Mouse (Mus musculus) forebrain, embryonic 15.5 days (tissue): ENCODE data around the gene Lcp1. TPM values are rescaled to one million over a fixed set of nuclear protein-coding genes. Genes with fewer than 3 reads are reported as not detected.
A peak's percentile ranks its signal among the peaks of the same experiment; 100 is the strongest.

Source experiments
- ATAC-seq: fragments of 200-750 bp; cut with Nextera tagmentation; replicated peaks from 2 replicates; pipeline ENCODE4 v1.8.0; 2017; ENCODE audit warnings: mild to moderate bottlenecking, moderate TSS enrichment, moderate library complexity
- H3K27ac ChIP-seq: fragments of 300-500 bp; sonication (generic); replicated peaks from 2 replicates; pipeline ENCODE4 v1.5.1; 2015; ENCODE audit warnings: mild to moderate bottlenecking, inconsistent platforms
- H3K27me3 ChIP-seq: fragments of 300-500 bp; sonication (generic); 2 replicates; pipeline ENCODE4 v1.6.1; 2015; ENCODE audit warnings: inconsistent platforms
- H3K36me3 ChIP-seq: fragments of 300-500 bp; sonication (generic); 2 replicates; pipeline ENCODE4 v1.6.1; 2015; ENCODE audit warnings: mild to moderate bottlenecking, inconsistent platforms
- H3K4me1 ChIP-seq: fragments of 300-500 bp; sonication (generic); 2 replicates; pipeline ENCODE4 v1.6.1; 2015; ENCODE audit warnings: inconsistent platforms
- H3K4me2 ChIP-seq: fragments of 300-500 bp; sonication (generic); replicated peaks from 2 replicates; pipeline ENCODE4 v1.6.1; 2015; ENCODE audit warnings: mild to moderate bottlenecking, inconsistent platforms
- H3K4me3 ChIP-seq: fragments of 300-500 bp; sonication (generic); 2 replicates; pipeline ENCODE4 v1.5.1; 2015; ENCODE audit warnings: mild to moderate bottlenecking, inconsistent platforms
- H3K9ac ChIP-seq: fragments of 300-500 bp; sonication (generic); replicated peaks from 2 replicates; pipeline ENCODE4 v1.6.1; 2015; ENCODE audit warnings: mild to moderate bottlenecking, inconsistent platforms
- H3K9me3 ChIP-seq: fragments of 300-500 bp; sonication (generic); 2 replicates; pipeline ENCODE4 v1.6.1; 2016; ENCODE audit warnings: inconsistent platforms
- WGBS: fragments of 180-500 bp; shearing (Covaris S2); methylation state at CpG from one replicate; pipeline ENCODE4 v1.1.7; 2015; ENCODE audit warnings: mixed read lengths; 5-methylcytosine and 5-hydroxymethylcytosine counted together
- microRNA-seq: library from miRNA; unstranded; fragments of <30 nt; microRNA quantifications from one replicate; pipeline ENCODE4, GENCODE M21; 2016
- polyA plus RNA-seq: library from polyadenylated mRNA; unstranded; fragments of >200 nt; fragmentation: Nextera tagmentation; extraction: Ambion mirVana; gene quantifications from 2 replicates; pipeline ENCODE4 v1.2.1, GENCODE M21; 2015

The Lcp1 gene
- polyA plus RNA-seq, 1 experiment from 2014 or later, result 12.4 TPM

GRCm38 (mm10) chr14:75250432-75250831 is 119.5 kb downstream of the Lcp1 start:
- no peaks in the 10 kb centered on the region for H3K9me3 ChIP-seq
- H3K4me2 ChIP-seq, result no peak overlapping the region
- no peaks in the 10 kb centered on the region for H3K27me3 ChIP-seq
- no peak overlapping the region for H3K4me3 ChIP-seq
- no peak overlapping the region for H3K27ac ChIP-seq
- no peak for ATAC-seq
- no peak overlapping the region for H3K9ac ChIP-seq
- 94% methylated on average over 3 of the region's 3 CpGs for WGBS
- H3K4me1 ChIP-seq, result peaks cover 7% of the 10 kb centered on the region
- H3K36me3 ChIP-seq, result no peaks in the 10 kb centered on the region

- Histone ChIP-seq H3K4me3 (no peak overlapping the region), H3K36me3 (no peaks in the 10 kb centered on the region), H3K27me3 (no peaks in the 10 kb centered on the region), H3K9ac (no peak overlapping the region), H3K4me2 (no peak overlapping the region), H3K9me3 (no peaks in the 10 kb centered on the region), H3K4me1 (peaks cover 4% of the 10 kb centered on the region), H3K27ac (no peak overlapping the region)
- WGBS, result 47% methylated on average over 5 of the region's 5 CpGs
- 0 out of 2 replicates have a peak, but pooled peaks have one; percentile 57 for ATAC-seq
Measured at GRCm38 (mm10) chr14:75256521-75256920, 125.6 kb downstream of the Lcp1 start.

GRCm38 (mm10) chr14:75269531-75269930 is 138.6 kb downstream of the Lcp1 start:
- no peaks in the 10 kb centered on the region for H3K4me1 ChIP-seq
- WGBS, result 89% methylated on average over 5 of the region's 5 CpGs
- no peak for ATAC-seq
- no peak overlapping the region for H3K4me2 ChIP-seq
- no peak overlapping the region for H3K4me3 ChIP-seq
- no peaks in the 10 kb centered on the region for H3K36me3 ChIP-seq
- H3K9me3 ChIP-seq, result no peaks in the 10 kb centered on the region
- H3K27me3 ChIP-seq, result no peaks in the 10 kb centered on the region
- no peak overlapping the region for H3K27ac ChIP-seq
- no peak overlapping the region for H3K9ac ChIP-seq

- no peaks in the 10 kb centered on the region for H3K9me3 ChIP-seq
- no peak overlapping the region for H3K4me3 ChIP-seq
- ATAC-seq, result no peak
- no peaks in the 10 kb centered on the region for H3K36me3 ChIP-seq
- 65% methylated on average over 6 of the region's 6 CpGs for WGBS
- no peak overlapping the region; the same call in 1 of the 2 replicates for H3K4me2 ChIP-seq
- no peaks in the 10 kb centered on the region for H3K27me3 ChIP-seq
- H3K9ac ChIP-seq, result no peak overlapping the region
- peaks cover 24% of the 10 kb centered on the region for H3K4me1 ChIP-seq
- peak overlapping the region; percentile 79 for H3K27ac ChIP-seq
Measured at GRCm38 (mm10) chr14:75279716-75280115, 148.8 kb downstream of the Lcp1 start.

- no peak overlapping the region for H3K9ac ChIP-seq
- WGBS, result 29% methylated on average over 5 of the region's 5 CpGs
- H3K9me3 ChIP-seq, result no peaks in the 10 kb centered on the region
- H3K4me1 ChIP-seq, result peaks cover 31% of the 10 kb centered on the region
- ATAC-seq, result no peak
- no peaks in the 10 kb centered on the region for H3K36me3 ChIP-seq
- peak overlapping the region; percentile 79 for H3K27ac ChIP-seq
- no peak overlapping the region for H3K4me2 ChIP-seq
- no peaks in the 10 kb centered on the region for H3K27me3 ChIP-seq
- no peak overlapping the region for H3K4me3 ChIP-seq
Measured at GRCm38 (mm10) chr14:75280406-75280805, 149.5 kb downstream of the Lcp1 start.

Small RNA genes within 50 kb of the gene (microRNA-seq; reads per million reads assigned to microRNA genes)
- gene Gm44482, result not detected

Other genes starting within 250 kb of the Lcp1 start
- gene Lrch1, start 183.2 kb upstream of the Lcp1 start, polyA plus RNA-seq, result 10.9 and 13.6 TPM in 2 replicates
- gene Rubcnl, start 115.1 kb upstream of the Lcp1 start, polyA plus RNA-seq, result 0.28 and 0.42 TPM in 2 replicates
- gene Lrrc63, start 220 bp upstream of the Lcp1 start, polyA plus RNA-seq, result not detected in 2 replicates
- 0.23 TPM in 1 of 2 replicates, not detected in the other for gene Cpb2, start 111.2 kb downstream of the Lcp1 start, polyA plus RNA-seq
- gene Zc3h13, start 153.3 kb downstream of the Lcp1 start, polyA plus RNA-seq, result 55.2 and 62.9 TPM in 2 replicates